Mouse (Mus musculus): ENCODE measurements at regions not wholly inside any gene's neighbourhood (a gene's known extent, or its start where the extent isn't known, plus 50 kb on each side); places are given as distances from the start of the nearest gene placed in this dataset.

GRCm38 (mm10) chr3:151293981-151294605 lies 143.6 kb upstream of the Adgrl4 start:
- Histone ChIP-seq H3K36me3 (ENCODE audit: control insufficient read depth, insufficient read depth, low read length) (no peaks in the 10 kb centered on the region), H3K27me3 (ENCODE audit: control insufficient read depth, insufficient read depth, low read length) (no peaks in the 10 kb centered on the region), H3K4me3 (ENCODE audit: control insufficient read depth, insufficient read depth, low read length) (peak overlapping the region; percentile 31; the same call in 1 of the 2 replicates), H3K27ac (ENCODE audit: control insufficient read depth, insufficient read depth, low read length) (peak overlapping the region; percentile 47; the same call in 1 of the 2 replicates), H3K4me1 (replicated peaks; ENCODE audit: control insufficient read depth, insufficient read depth, low read length) (peaks cover 3% of the 10 kb centered on the region; the same call in 1 of the 2 replicates)
- 6% methylated on average over 11 of the region's 11 CpGs for WGBS
- TF ChIP-seq POLR2A (IDR thresholded peaks at IDR 0.05; ENCODE audit: control insufficient read depth, extremely low read depth, insufficient read depth, low read length, poor library complexity) (no peak), CTCF (IDR thresholded peaks at IDR 0.05; ENCODE audit: borderline replicate concordance, control insufficient read depth, extremely low read depth, insufficient read depth, low read length, poor library complexity) (no peak)
- peak; percentile 20 for DNase-seq

DNA sequence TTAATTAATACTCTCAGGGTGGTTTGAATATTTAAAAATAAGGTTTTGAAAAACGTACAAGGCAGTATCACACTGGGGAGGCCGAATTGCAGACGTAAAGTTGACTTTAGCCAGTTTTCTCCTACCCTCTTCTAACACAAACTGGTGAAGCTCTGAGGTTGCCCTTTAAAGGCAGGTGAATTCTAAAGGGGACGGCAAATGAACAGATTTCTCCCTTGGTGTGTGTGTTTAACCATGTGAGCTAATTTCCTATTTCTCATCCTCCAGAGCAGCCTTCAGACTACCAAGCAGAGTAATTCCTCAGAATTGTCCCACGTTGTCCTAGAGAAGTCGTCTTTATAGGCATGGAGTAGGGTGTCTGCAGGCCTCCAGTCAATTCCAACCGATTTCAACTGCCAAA lies 143.1 kb upstream of the Adgrl4 start:
- no peak for DNase-seq
- Histone ChIP-seq H3K4me3 (ENCODE audit: control insufficient read depth, insufficient read depth, low read length) (no peak overlapping the region), H3K36me3 (ENCODE audit: control insufficient read depth, insufficient read depth, low read length) (no peaks in the 10 kb centered on the region), H3K4me1 (replicated peaks; ENCODE audit: control insufficient read depth, insufficient read depth, low read length) (peaks cover 3% of the 10 kb centered on the region; the same call in 1 of the 2 replicates), H3K27me3 (ENCODE audit: control insufficient read depth, insufficient read depth, low read length) (no peaks in the 10 kb centered on the region), H3K27ac (ENCODE audit: control insufficient read depth, insufficient read depth, low read length) (no peak overlapping the region)
- 46% methylated on average over 7 of the region's 7 CpGs for WGBS
- no peak for TF ChIP-seq POLR2A (IDR thresholded peaks at IDR 0.05; ENCODE audit: control insufficient read depth, extremely low read depth, insufficient read depth, low read length, poor library complexity)
- TF ChIP-seq CTCF (IDR thresholded peaks at IDR 0.05; ENCODE audit: borderline replicate concordance, control insufficient read depth, extremely low read depth, insufficient read depth, low read length, poor library complexity) = no peak

GRCm38 (mm10) chr3:151295027-151295426 lies 142.7 kb upstream of the Adgrl4 start:
- Histone ChIP-seq H3K27me3 (ENCODE audit: control insufficient read depth, insufficient read depth, low read length) (no peaks in the 10 kb centered on the region), H3K27ac (ENCODE audit: control insufficient read depth, insufficient read depth, low read length) (no peak overlapping the region), H3K36me3 (ENCODE audit: control insufficient read depth, insufficient read depth, low read length) (no peaks in the 10 kb centered on the region), H3K4me1 (replicated peaks; ENCODE audit: control insufficient read depth, insufficient read depth, low read length) (peaks cover 3% of the 10 kb centered on the region; the same call in 1 of the 2 replicates), H3K4me3 (ENCODE audit: control insufficient read depth, insufficient read depth, low read length) (no peak overlapping the region)
- DNase-seq = no peak
- no peak for TF ChIP-seq POLR2A (IDR thresholded peaks at IDR 0.05; ENCODE audit: control insufficient read depth, extremely low read depth, insufficient read depth, low read length, poor library complexity)
- no peak for TF ChIP-seq CTCF (IDR thresholded peaks at IDR 0.05; ENCODE audit: borderline replicate concordance, control insufficient read depth, extremely low read depth, insufficient read depth, low read length, poor library complexity)
- 69% methylated on average over 9 of the region's 9 CpGs for WGBS

GRCm38 (mm10) chr3:151298325-151298724 lies 139.4 kb upstream of the Adgrl4 start:
- DNase-seq = no peak
- TF ChIP-seq CTCF (IDR thresholded peaks at IDR 0.05; ENCODE audit: borderline replicate concordance, control insufficient read depth, extremely low read depth, insufficient read depth, low read length, poor library complexity) (no peak), POLR2A (IDR thresholded peaks at IDR 0.05; ENCODE audit: control insufficient read depth, extremely low read depth, insufficient read depth, low read length, poor library complexity) (no peak)
- Histone ChIP-seq H3K27ac (ENCODE audit: control insufficient read depth, insufficient read depth, low read length) (no peak overlapping the region), H3K36me3 (ENCODE audit: control insufficient read depth, insufficient read depth, low read length) (no peaks in the 10 kb centered on the region), H3K4me1 (replicated peaks; ENCODE audit: control insufficient read depth, insufficient read depth, low read length) (peaks cover 3% of the 10 kb centered on the region; the same call in 1 of the 2 replicates), H3K27me3 (ENCODE audit: control insufficient read depth, insufficient read depth, low read length) (no peaks in the 10 kb centered on the region), H3K4me3 (ENCODE audit: control insufficient read depth, insufficient read depth, low read length) (no peak overlapping the region)
- 62% methylated on average over 2 of the region's 2 CpGs for WGBS

- TF ChIP-seq CTCF (IDR thresholded peaks at IDR 0.05; ENCODE audit: borderline replicate concordance, control insufficient read depth, extremely low read depth, insufficient read depth, low read length, poor library complexity) (no peak), POLR2A (IDR thresholded peaks at IDR 0.05; ENCODE audit: control insufficient read depth, extremely low read depth, insufficient read depth, low read length, poor library complexity) (no peak)
- Histone ChIP-seq H3K4me3 (ENCODE audit: control insufficient read depth, insufficient read depth, low read length) (no peak overlapping the region), H3K4me1 (replicated peaks; ENCODE audit: control insufficient read depth, insufficient read depth, low read length) (no peaks in the 10 kb centered on the region), H3K36me3 (ENCODE audit: control insufficient read depth, insufficient read depth, low read length) (no peaks in the 10 kb centered on the region), H3K27ac (ENCODE audit: control insufficient read depth, insufficient read depth, low read length) (no peak overlapping the region), H3K27me3 (ENCODE audit: control insufficient read depth, insufficient read depth, low read length) (no peaks in the 10 kb centered on the region)
- WGBS = 90% methylated on average over 4 of the region's 4 CpGs
- no peak for DNase-seq
These were observed 132.3 kb upstream of the Adgrl4 start for GRCm38 (mm10) chr3:151305402-151305801.

GRCm38 (mm10) chr3:151307975-151308374 lies 129.7 kb upstream of the Adgrl4 start:
- no peak overlapping the region for H3K4me3 ChIP-seq (ENCODE audit: control insufficient read depth, insufficient read depth, low read length)
- no peak overlapping the region for H3K27ac ChIP-seq (ENCODE audit: control insufficient read depth, insufficient read depth, low read length)
- 24% methylated on average over 4 of the region's 4 CpGs for WGBS
- TF ChIP-seq CTCF (IDR thresholded peaks at IDR 0.05; ENCODE audit: borderline replicate concordance, control insufficient read depth, extremely low read depth, insufficient read depth, low read length, poor library complexity) (no peak), POLR2A (IDR thresholded peaks at IDR 0.05; ENCODE audit: control insufficient read depth, extremely low read depth, insufficient read depth, low read length, poor library complexity) (no peak)
- no peaks in the 10 kb centered on the region for H3K27me3 ChIP-seq (ENCODE audit: control insufficient read depth, insufficient read depth, low read length)
- no peak for DNase-seq
- no peaks in the 10 kb centered on the region for H3K36me3 ChIP-seq (ENCODE audit: control insufficient read depth, insufficient read depth, low read length)
- no peaks in the 10 kb centered on the region for H3K4me1 ChIP-seq (replicated peaks; ENCODE audit: control insufficient read depth, insufficient read depth, low read length)
